Mouse (Mus musculus): ENCODE results near the gene Ppp1r9b. TPM values are rescaled to one million over a fixed set of nuclear protein-coding genes. Genes with fewer than 3 reads are reported as not detected.
A peak's percentile ranks its signal among the peaks of the same experiment; 100 is the strongest.

The Ppp1r9b gene
- 14.6 and 15.0 TPM in 2 replicates for polyA plus RNA-seq (2012; rRNA removed)

- no peaks in the 10 kb centered on the region for H3K36me3 ChIP-seq (ENCODE audit: control insufficient read depth, insufficient read depth, low read length)
- TF ChIP-seq POLR2A (IDR thresholded peaks at IDR 0.05; ENCODE audit: control insufficient read depth, low read depth, low read length) (no peak), CTCF (IDR thresholded peaks at IDR 0.05; ENCODE audit: control insufficient read depth, insufficient read depth, insufficient replicate concordance, low read depth, low read length) (peak; percentile 52; the same call in 1 of the 2 replicates)
- H3K4me1 ChIP-seq (ENCODE audit: control insufficient read depth, insufficient read depth, low read length): peaks cover 44% of the 10 kb centered on the region
- H3K27ac ChIP-seq (ENCODE audit: control insufficient read depth, insufficient read depth, low read depth, low read length): peak within 1 kb of the TSS; percentile 68
- H3K4me3 ChIP-seq (ENCODE audit: control insufficient read depth, low read depth, low read length): peak within 1 kb of the TSS; percentile 89
- H3K27me3 ChIP-seq (ENCODE audit: control insufficient read depth, insufficient read depth, low read length): no peaks in the 10 kb centered on the region
These were observed at the start of gene Ppp1r9b for GRCm38 (mm10) chr11:94990749-94991577. Gene Ppp1r9b (plus strand): TSS chr11:94991035.

GRCm38 (mm10) chr11:94941121-94941520, 49.7 kb upstream of the Ppp1r9b start:
- TF ChIP-seq POLR2A (IDR thresholded peaks at IDR 0.05; ENCODE audit: control insufficient read depth, low read depth, low read length) (no peak), CTCF (IDR thresholded peaks at IDR 0.05; ENCODE audit: control insufficient read depth, insufficient read depth, insufficient replicate concordance, low read depth, low read length) (no peak)
- 0 out of 2 replicates have a peak, but pooled peaks cover under 1% of the 10 kb centered on the region for H3K27me3 ChIP-seq (ENCODE audit: control insufficient read depth, insufficient read depth, low read length)
- no peak overlapping the region for H3K4me3 ChIP-seq (ENCODE audit: control insufficient read depth, low read depth, low read length)
- no peak overlapping the region for H3K27ac ChIP-seq (ENCODE audit: control insufficient read depth, insufficient read depth, low read depth, low read length)
- no peaks in the 10 kb centered on the region for H3K36me3 ChIP-seq (ENCODE audit: control insufficient read depth, insufficient read depth, low read length)
- H3K4me1 ChIP-seq (ENCODE audit: control insufficient read depth, insufficient read depth, low read length): peaks cover 8% of the 10 kb centered on the region

GRCm38 (mm10) chr11:94941776-94942175, 49.1 kb upstream of the Ppp1r9b start:
- Histone ChIP-seq H3K27me3 (ENCODE audit: control insufficient read depth, insufficient read depth, low read length) (no peaks in the 10 kb centered on the region), H3K36me3 (ENCODE audit: control insufficient read depth, insufficient read depth, low read length) (no peaks in the 10 kb centered on the region), H3K4me3 (ENCODE audit: control insufficient read depth, low read depth, low read length) (no peak overlapping the region), H3K4me1 (ENCODE audit: control insufficient read depth, insufficient read depth, low read length) (peaks cover 6% of the 10 kb centered on the region), H3K27ac (ENCODE audit: control insufficient read depth, insufficient read depth, low read depth, low read length) (no peak overlapping the region)
- no peak for TF ChIP-seq POLR2A (IDR thresholded peaks at IDR 0.05; ENCODE audit: control insufficient read depth, low read depth, low read length)
- TF ChIP-seq CTCF (IDR thresholded peaks at IDR 0.05; ENCODE audit: control insufficient read depth, insufficient read depth, insufficient replicate concordance, low read depth, low read length): no peak

- Histone ChIP-seq H3K4me1 (ENCODE audit: control insufficient read depth, insufficient read depth, low read length) (peaks cover 6% of the 10 kb centered on the region), H3K27me3 (ENCODE audit: control insufficient read depth, insufficient read depth, low read length) (no peaks in the 10 kb centered on the region), H3K27ac (ENCODE audit: control insufficient read depth, insufficient read depth, low read depth, low read length) (no peak overlapping the region; the same call in 1 of the 2 replicates), H3K4me3 (ENCODE audit: control insufficient read depth, low read depth, low read length) (no peak overlapping the region), H3K36me3 (ENCODE audit: control insufficient read depth, insufficient read depth, low read length) (no peaks in the 10 kb centered on the region)
- TF ChIP-seq POLR2A (IDR thresholded peaks at IDR 0.05; ENCODE audit: control insufficient read depth, low read depth, low read length) (no peak), CTCF (IDR thresholded peaks at IDR 0.05; ENCODE audit: control insufficient read depth, insufficient read depth, insufficient replicate concordance, low read depth, low read length) (no peak)
These were observed 48.4 kb upstream of the Ppp1r9b start for GRCm38 (mm10) chr11:94942282-94943023.

GRCm38 (mm10) chr11:94943054-94943453, 47.8 kb upstream of the Ppp1r9b start:
- Histone ChIP-seq H3K36me3 (ENCODE audit: control insufficient read depth, insufficient read depth, low read length) (no peaks in the 10 kb centered on the region), H3K4me1 (ENCODE audit: control insufficient read depth, insufficient read depth, low read length) (peaks cover 3% of the 10 kb centered on the region), H3K27ac (ENCODE audit: control insufficient read depth, insufficient read depth, low read depth, low read length) (no peak overlapping the region; the same call in 1 of the 2 replicates), H3K4me3 (ENCODE audit: control insufficient read depth, low read depth, low read length) (no peak overlapping the region), H3K27me3 (ENCODE audit: control insufficient read depth, insufficient read depth, low read length) (no peaks in the 10 kb centered on the region)
- TF ChIP-seq POLR2A (IDR thresholded peaks at IDR 0.05; ENCODE audit: control insufficient read depth, low read depth, low read length) (no peak), CTCF (IDR thresholded peaks at IDR 0.05; ENCODE audit: control insufficient read depth, insufficient read depth, insufficient replicate concordance, low read depth, low read length) (no peak)

- H3K4me1 ChIP-seq (ENCODE audit: control insufficient read depth, insufficient read depth, low read length): no peaks in the 10 kb centered on the region
- TF ChIP-seq CTCF (IDR thresholded peaks at IDR 0.05; ENCODE audit: control insufficient read depth, insufficient read depth, insufficient replicate concordance, low read depth, low read length) (no peak), POLR2A (IDR thresholded peaks at IDR 0.05; ENCODE audit: control insufficient read depth, low read depth, low read length) (no peak)
- no peak overlapping the region for H3K4me3 ChIP-seq (ENCODE audit: control insufficient read depth, low read depth, low read length)
- H3K27me3 ChIP-seq (ENCODE audit: control insufficient read depth, insufficient read depth, low read length): no peaks in the 10 kb centered on the region
- no peaks in the 10 kb centered on the region for H3K36me3 ChIP-seq (ENCODE audit: control insufficient read depth, insufficient read depth, low read length)
- H3K27ac ChIP-seq (ENCODE audit: control insufficient read depth, insufficient read depth, low read depth, low read length): no peak overlapping the region
These were observed 46.5 kb upstream of the Ppp1r9b start for GRCm38 (mm10) chr11:94944295-94944694.

GRCm38 (mm10) chr11:94945236-94945635, 45.6 kb upstream of the Ppp1r9b start:
- H3K27me3 ChIP-seq (ENCODE audit: control insufficient read depth, insufficient read depth, low read length): no peaks in the 10 kb centered on the region
- no peaks in the 10 kb centered on the region for H3K4me1 ChIP-seq (ENCODE audit: control insufficient read depth, insufficient read depth, low read length)
- TF ChIP-seq POLR2A (IDR thresholded peaks at IDR 0.05; ENCODE audit: control insufficient read depth, low read depth, low read length) (no peak), CTCF (IDR thresholded peaks at IDR 0.05; ENCODE audit: control insufficient read depth, insufficient read depth, insufficient replicate concordance, low read depth, low read length) (no peak)
- H3K27ac ChIP-seq (ENCODE audit: control insufficient read depth, insufficient read depth, low read depth, low read length): no peak overlapping the region
- no peaks in the 10 kb centered on the region for H3K36me3 ChIP-seq (ENCODE audit: control insufficient read depth, insufficient read depth, low read length)
- H3K4me3 ChIP-seq (ENCODE audit: control insufficient read depth, low read depth, low read length): no peak overlapping the region

Measured in testis, adult 2 months (tissue).